Mouse (Mus musculus) cerebellum, adult 18-20 months (tissue): ENCODE data around the gene Cep135.
A peak's percentile ranks its signal among the peaks of the same experiment; 100 is the strongest.

Experiments used
- DNase-seq, 2 experiments: peaks; one replicate each; pipeline ENCODE4 v3.0.0; 2021

Gene Cep135

GRCm38 (mm10) chr5:76645091-76645868, 56.8 kb downstream of the Cep135 start:
- DNase-seq, result no peak

- DNase-seq, result no peak
Observed at GRCm38 (mm10) chr5:76649897-76650296, 61.4 kb downstream of the Cep135 start.

GRCm38 (mm10) chr5:76651151-76651725, 62.7 kb downstream of the Cep135 start:
- no peak for DNase-seq

- DNase-seq, result no peak
Observed at GRCm38 (mm10) chr5:76656212-76656611, 67.7 kb downstream of the Cep135 start, which contains the start of gene C530008M17Rik. Gene C530008M17Rik (plus strand): TSS chr5:76656512.

GRCm38 (mm10) chr5:76657245-76658083, 69.0 kb downstream of the Cep135 start:
- DNase-seq, result peak; percentile 37 to 62

- DNase-seq, result peak; percentile 9 to 30
Observed at GRCm38 (mm10) chr5:76658084-76658934, 69.8 kb downstream of the Cep135 start.

- DNase-seq, result no peak
Observed at GRCm38 (mm10) chr5:76659958-76660635, 71.6 kb downstream of the Cep135 start.

- no peak for DNase-seq
Observed at GRCm38 (mm10) chr5:76661310-76661709, 72.8 kb downstream of the Cep135 start.

- no peak for DNase-seq
Observed at GRCm38 (mm10) chr5:76664936-76665335, 76.4 kb downstream of the Cep135 start.

GRCm38 (mm10) chr5:76665421-76665820, 76.9 kb downstream of the Cep135 start:
- no peak for DNase-seq

- DNase-seq, result no peak
Observed at GRCm38 (mm10) chr5:76666026-76666756, 77.7 kb downstream of the Cep135 start.

- DNase-seq, result no peak
Observed at GRCm38 (mm10) chr5:76668118-76668517, 79.6 kb downstream of the Cep135 start.

- DNase-seq, result no peak
Observed at GRCm38 (mm10) chr5:76668547-76668946, 80.0 kb downstream of the Cep135 start.

- no peak for DNase-seq
Observed at GRCm38 (mm10) chr5:76670183-76670582, 81.7 kb downstream of the Cep135 start.

- no peak for DNase-seq
Observed at GRCm38 (mm10) chr5:76674022-76674653, 85.6 kb downstream of the Cep135 start.

- no peak for DNase-seq
Observed at GRCm38 (mm10) chr5:76675369-76675768, 86.9 kb downstream of the Cep135 start.

GRCm38 (mm10) chr5:76680959-76681358, 92.5 kb downstream of the Cep135 start:
- no peak for DNase-seq

GRCm38 (mm10) chr5:76681895-76682656, 93.6 kb downstream of the Cep135 start:
- DNase-seq, result no peak

- no peak for DNase-seq
Observed at GRCm38 (mm10) chr5:76683455-76683854, 95.0 kb downstream of the Cep135 start.
